Mouse (Mus musculus) retina, postnatal 1 day (tissue): ENCODE results near the gene Gm49027.
"Not testable (repeated sequence)": the region's sequence is repeated elsewhere in the genome, so short reads cannot be mapped to it uniquely, and the experiment has no call there.

Experiments
- DNase-seq: peaks from one replicate; pipeline ENCODE4 v3.0.0-alpha.2; 2012

Gene Gm49027

GRCm38 (mm10) chr5:123525281-123525680, at the start of gene Gm49027:
TSS of gene Gm49027 (minus strand) at chr5:123525488.
- DNase-seq, result no peak

- no peak for DNase-seq
These were observed 48.1 kb upstream of the Gm49027 start for GRCm38 (mm10) chr5:123573362-123573761.

- peak; percentile 99 for DNase-seq
These were observed 47.3 kb upstream of the Gm49027 start, which contains the start of gene Vps33a for GRCm38 (mm10) chr5:123572357-123573186. TSS of gene Vps33a (minus strand) at chr5:123573038.

- DNase-seq, result no peak
These were observed 35.8 kb upstream of the Gm49027 start for GRCm38 (mm10) chr5:123561128-123561527.

DNA sequence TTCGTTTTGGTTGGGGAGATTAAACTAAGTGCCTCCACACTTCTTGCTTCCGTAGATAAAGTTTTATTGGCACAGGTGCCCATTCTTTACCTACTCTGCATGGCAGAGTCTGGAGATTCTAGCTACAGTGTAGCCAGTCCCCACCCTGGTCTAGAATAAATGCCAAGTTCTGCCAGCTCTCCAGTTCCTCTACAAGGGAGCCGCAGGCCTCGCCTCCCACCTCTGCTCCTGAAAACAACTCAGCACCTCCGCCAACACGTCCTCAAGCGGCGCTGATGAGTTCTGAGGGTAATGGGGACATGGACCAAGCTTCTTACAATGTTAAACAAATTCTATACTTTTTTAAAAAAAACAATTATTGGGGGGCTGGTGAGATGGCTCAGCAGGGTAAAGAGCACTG, 34.3 kb upstream of the Gm49027 start:
- no peak for DNase-seq

- DNase-seq, result no peak
These were observed 31.2 kb upstream of the Gm49027 start for GRCm38 (mm10) chr5:123556451-123556850.

DNA sequence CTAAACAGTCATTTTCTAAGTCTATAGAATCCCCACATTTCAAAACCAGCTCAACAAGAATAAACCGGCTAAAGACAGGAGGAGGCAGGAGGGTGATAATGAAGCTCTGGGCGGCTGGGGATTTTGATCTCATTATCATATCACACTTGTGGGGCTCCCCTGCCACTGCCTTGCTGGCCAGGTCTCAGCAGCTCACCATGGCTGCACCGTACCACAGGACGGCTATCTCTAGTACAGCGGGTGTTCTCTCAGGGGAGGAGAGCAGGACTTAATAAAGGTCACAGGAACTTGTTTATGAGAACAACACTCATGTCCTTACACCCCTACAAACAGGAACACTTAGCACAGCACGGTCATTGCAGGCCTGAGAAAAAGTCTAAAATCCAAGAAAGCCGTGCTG, 30.4 kb upstream of the Gm49027 start:
- no peak for DNase-seq

- DNase-seq, result no peak
These were observed 8.5 kb upstream of the Gm49027 start for GRCm38 (mm10) chr5:123533801-123534200.

DNA sequence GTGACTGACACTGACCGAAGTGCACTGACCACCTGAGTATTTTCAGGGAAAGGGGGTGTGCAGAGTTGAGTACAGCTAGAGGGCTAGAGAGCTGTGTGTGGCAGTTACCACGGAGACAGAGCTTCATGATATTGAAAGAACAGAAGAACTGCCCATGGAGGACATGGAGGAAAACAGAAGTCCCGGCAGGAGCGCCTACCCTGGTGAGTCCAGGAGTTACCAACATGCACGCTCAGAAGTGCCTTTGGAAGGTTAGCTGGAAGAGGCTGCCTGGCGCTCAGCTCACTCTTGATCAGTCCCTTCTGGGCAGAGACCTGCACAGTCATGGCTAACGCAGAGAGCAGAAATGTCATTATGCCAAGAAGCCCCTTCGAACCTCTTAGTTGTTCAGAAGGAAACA, 4.8 kb upstream of the Gm49027 start:
- no peak for DNase-seq

DNA sequence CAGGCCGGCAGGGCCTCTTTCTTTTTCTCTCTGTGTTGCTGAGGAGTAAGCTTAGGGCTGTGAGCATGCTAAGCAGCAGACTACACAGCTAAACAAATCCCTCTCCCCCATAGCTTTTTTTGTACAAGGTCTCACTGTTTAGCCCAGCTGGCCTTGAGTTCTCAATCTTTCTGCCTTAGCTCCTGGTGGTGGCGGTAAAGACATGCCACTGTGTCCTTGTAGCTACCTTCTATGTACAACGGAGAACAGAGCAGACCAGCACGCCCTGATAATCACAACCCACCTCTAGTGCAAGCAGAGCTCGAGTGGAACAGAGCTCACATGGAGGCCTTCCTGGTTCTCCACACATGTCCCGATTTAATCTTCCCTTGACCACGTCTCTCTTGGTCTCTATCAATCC, 3.4 kb upstream of the Gm49027 start:
- DNase-seq, result no peak

- DNase-seq, result no peak
These were observed 718 bp upstream of the Gm49027 start for GRCm38 (mm10) chr5:123525916-123526495.

DNA sequence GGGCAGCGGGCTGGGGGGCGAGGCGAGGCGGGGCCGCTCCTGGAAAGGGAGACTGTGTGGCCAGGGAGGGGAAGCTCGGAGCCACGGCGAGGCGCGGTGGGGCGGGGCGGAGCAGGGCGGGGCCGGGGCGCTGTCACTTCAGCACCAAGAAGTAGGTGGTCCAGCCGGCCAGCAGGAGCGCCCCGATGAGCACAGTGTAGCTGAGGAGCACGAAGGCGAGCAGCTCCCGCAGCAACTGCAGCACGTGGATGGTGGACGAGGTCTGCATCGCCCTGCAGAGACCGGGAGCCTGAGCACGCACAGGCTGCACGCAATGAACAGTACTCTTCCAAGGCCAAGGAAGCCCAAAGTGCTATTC, 916 bp downstream of the Gm49027 start:
- DNase-seq, result no peak

DNA sequence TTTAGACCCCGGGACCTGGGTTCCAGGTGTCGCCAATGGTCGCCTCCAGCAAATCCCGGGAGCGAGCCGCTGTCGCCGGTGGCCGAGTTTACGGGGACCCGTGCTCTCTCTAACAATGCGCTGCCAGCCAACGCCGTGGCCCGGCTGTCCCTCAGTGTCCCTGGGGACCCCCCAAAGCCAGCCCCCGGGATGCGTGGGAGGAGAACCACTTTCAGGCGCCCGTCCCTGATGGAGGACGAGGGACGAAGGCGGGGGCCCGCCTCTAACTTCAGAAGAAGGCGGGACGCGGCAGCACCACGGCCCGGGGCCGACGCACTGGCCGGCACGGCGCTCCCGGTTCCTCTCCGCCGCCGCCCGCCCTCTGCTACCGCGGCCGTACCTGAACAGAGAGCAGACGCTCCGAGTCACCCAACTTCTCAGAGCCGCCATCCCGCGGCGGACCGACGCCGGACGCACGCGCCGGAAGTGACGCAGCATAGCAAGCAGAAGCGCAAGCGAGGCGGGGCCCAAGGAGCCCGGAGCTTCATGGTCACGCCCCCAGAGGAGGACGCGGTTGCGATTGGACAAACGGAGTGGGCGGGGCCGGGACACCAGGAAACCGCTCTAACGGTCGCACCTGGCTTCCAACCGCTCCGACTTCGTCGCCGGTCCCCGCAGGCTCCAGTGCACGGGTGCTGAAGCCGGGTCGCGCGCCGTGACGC, 1.4 kb downstream of the Gm49027 start, which contains the start of gene Diablo:
TSS of gene Diablo (minus strand) at position 485 of the 701 bp plus-strand sequence.
- DNase-seq, result peak; percentile 99

DNA sequence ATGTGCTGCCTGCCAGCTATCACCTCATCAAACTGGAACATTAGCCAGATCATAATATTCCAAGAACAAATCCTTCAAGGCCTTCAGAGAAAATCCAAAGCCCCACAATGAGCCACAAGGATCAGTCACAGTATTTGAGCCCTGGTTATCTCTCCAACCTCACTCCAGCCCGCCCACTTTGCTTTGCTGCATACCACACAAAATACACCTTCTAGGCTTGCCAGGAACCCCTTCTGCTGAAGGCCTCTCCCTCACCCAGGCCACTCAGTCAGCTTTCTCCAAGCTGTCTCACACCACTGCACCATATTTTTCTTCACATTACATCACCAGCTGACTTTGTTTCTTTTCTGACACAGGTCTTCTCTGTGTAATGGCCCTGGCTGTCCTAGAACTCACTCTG, 3.1 kb downstream of the Gm49027 start:
- no peak for DNase-seq

GRCm38 (mm10) chr5:123521621-123522020, 3.7 kb downstream of the Gm49027 start:
- no peak for DNase-seq

- DNase-seq, result no peak
These were observed 4.6 kb downstream of the Gm49027 start for GRCm38 (mm10) chr5:123520666-123521065.

DNA sequence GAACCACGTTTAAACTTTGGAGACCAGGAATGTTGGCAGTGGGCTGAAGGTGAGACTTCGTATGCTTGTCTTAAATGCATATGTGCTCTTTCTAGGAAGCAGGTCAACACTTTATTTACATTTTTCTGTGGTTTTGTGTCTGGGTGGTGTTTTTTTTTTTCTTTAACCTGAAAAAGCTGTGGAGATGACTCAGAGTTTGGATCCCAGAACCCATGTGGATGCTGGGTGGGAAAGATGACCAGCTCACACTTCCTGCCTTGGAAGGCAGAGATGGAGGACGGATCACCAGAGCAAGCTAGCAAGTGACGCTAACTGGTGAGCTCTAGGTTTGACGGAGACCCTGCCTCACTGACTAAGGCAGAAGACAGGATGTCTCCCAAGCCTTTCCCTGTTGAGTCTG, 10.4 kb downstream of the Gm49027 start:
- no peak for DNase-seq

GRCm38 (mm10) chr5:123512102-123512501, 13.2 kb downstream of the Gm49027 start:
- DNase-seq, result no peak

DNA sequence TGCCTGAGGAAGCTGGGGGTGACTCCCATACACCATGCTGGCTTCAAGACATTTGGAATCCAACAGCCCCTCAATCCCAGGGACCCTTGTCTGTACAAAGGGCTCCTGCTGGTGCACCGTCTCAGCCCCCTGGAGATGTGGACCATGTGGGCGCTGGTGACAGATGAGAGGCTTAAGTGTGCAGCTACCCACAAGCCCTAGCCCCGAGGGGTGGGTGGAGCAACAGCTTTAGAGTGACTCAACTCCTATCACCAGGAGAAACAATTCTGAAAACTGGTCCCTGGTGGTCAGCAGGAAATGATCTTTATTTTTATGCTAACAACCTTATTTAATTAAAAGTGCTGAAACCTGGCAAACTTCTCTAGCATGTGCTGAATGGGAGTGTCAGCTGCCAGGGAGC, 13.9 kb downstream of the Gm49027 start:
- not testable (repeated sequence) for DNase-seq

DNA sequence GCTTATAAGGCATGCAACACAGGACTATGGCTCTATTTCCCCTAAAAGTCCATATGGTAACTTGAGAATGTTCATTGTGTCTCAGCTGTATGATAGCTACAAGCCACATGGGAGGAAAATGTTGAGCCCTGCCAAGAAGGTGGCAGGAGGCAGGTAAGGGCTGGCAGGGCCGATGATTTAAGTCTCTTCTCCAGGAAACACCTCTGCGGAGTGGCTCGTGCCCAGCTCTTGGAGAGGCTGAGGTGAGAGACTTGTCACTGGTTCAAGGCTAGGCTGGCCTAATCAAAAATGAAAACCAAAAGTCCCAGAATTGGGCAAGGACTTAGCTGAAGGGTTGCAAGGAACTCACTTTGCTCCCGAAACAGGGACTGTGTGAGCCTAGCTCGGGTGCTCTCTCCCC, 15.1 kb downstream of the Gm49027 start, which contains the start of gene B3gnt4:
TSS of gene B3gnt4 (plus strand) at position 301 of the 400 bp plus-strand sequence.
- no peak for DNase-seq

DNA sequence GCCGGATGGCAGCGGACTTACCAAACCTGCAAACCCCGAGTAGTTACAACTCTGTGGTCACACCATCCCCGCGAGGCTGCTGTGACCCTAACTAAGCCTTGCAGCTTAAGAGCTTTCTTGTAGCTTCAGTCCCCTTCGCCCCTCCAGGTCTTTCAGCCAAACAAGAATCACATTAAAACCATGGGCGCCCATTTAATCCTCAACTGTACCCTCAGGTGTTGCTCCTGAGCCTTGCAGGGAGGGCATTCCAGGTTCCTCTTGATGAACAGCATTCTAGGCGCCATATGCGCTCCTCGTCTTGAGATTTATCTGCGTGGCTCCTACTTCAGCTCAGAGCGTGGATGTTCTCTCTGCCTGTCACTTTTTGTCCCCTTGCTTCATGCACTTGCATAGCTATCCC, 16.4 kb downstream of the Gm49027 start:
- DNase-seq, result peak; percentile 46

DNA sequence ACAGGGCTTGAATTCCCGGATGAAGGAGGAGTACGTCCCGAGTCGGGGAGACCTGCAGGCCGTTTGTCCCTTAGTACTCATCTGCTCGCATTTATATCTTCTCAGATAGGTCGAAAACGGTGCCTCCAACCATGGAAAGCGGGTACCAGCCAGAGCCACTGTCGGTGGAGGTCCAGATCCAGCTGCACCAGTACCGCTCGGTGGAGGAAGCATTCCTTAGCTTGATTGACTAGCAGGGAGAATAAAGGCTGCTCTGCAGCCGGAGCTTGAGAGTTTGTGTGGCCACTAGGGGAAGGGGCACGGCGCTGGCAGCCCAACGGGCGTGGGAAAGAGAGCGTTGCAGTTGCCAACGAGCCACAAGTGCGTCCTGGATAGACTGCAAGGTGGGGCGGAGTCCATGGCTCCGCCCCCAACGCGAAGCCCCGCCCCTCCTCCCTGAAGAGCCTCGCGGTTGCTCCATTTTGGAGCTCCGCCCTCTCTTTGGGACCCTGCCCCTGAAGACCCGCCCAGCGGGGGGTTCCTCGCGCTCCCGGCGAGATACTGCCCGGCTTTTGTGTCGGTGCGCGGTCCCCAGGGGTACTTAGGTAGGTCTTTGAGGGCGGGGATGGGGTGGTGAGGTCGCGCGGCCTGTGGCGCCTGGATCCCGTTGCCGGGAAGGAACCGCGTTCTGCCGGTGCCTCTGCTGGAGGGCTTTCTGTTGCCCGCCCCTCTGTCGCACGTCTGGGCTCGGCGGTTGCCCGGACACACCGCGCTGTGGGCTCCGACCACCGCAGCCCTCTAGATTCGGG, 17.2 kb downstream of the Gm49027 start:
- DNase-seq, result peak; percentile 96

DNA sequence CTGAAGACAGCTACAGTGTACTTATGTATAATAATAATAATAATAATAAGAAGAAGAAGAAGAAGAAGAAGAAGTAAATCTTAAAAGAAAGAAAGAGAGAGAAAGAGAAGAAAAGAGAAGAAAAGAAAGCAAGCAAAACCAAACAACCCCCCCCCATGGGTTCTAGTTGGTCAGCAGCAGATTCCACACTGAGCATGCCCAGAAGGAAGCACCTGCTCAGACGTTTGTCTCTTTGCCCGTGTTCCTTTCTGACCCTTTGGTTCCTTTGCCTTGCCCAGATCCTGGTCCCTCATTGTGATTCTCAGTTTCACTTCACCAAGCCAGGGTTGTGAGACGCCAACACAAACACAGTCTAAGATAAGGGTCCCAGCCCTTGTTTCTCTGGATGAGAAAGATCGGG, 23.3 kb downstream of the Gm49027 start:
- no peak for DNase-seq
